Mouse (Mus musculus): ENCODE data around the gene Plcg1. TPM values are rescaled to one million over a fixed set of nuclear protein-coding genes. Genes with fewer than 3 reads are reported as not detected.
A peak's percentile ranks its signal among the peaks of the same experiment; 100 is the strongest.

Gene Plcg1
- polyA plus RNA-seq, 1 experiment from 2014 or later: 29.4 TPM

GRCm38 (mm10) chr2:160725877-160726864 lies 4.9 kb upstream of the Plcg1 start:
- H3K27ac ChIP-seq (replicated peaks): no peak overlapping the region
- WGBS: 78% methylated on average over 6 of the region's 6 CpGs

DNA sequence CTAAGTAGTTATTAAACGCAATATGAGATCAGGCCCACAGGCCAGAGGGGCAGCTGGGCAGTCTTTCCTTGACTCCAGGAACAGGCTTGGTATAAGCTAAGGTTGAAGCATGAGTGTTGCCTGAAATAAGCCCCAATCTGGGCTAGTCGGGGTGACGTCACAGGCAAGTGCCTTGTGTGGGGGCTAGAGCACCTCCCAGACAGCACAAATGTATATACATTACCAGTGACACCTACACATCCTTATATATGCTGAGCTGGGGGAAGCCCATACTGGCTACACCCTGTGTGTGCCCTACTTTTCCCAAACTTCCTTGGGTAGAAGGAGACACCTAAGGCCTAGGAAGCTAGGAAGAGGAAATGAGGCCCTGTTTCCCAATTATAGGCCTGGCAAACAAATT lies 2.1 kb upstream of the Plcg1 start:
- Histone ChIP-seq H3K27me3 (replicated peaks) (0 out of 2 replicates have a peak, but pooled peaks cover 4% of the 10 kb centered on the region), H3K36me3 (peaks cover 29% of the 10 kb centered on the region), H3K4me3 (no peak overlapping the region), H3K27ac (replicated peaks) (no peak overlapping the region), H3K9ac (no peak overlapping the region), H3K4me2 (no peak overlapping the region), H3K4me1 (peaks cover 33% of the 10 kb centered on the region), H3K9me3 (no peaks in the 10 kb centered on the region)
- ATAC-seq (ENCODE audit: extremely low read depth, insufficient number of reproducible peaks, low FRiP score, low TSS enrichment): no peak
- WGBS: 95% methylated on average over 3 of the region's 3 CpGs

More at GRCm38 (mm10) chr2:160725877-160726864, 4.9 kb upstream of the Plcg1 start:
- H3K9me3 ChIP-seq: no peaks in the 10 kb centered on the region
- H3K27me3 ChIP-seq (replicated peaks): 0 out of 2 replicates have a peak, but pooled peaks cover 4% of the 10 kb centered on the region
- no peak overlapping the region for H3K4me2 ChIP-seq
- no peak overlapping the region for H3K4me3 ChIP-seq
- peaks cover 15% of the 10 kb centered on the region for H3K4me1 ChIP-seq
- ATAC-seq (ENCODE audit: extremely low read depth, insufficient number of reproducible peaks, low FRiP score, low TSS enrichment): no peak
- H3K9ac ChIP-seq: no peak overlapping the region
- peaks cover 49% of the 10 kb centered on the region for H3K36me3 ChIP-seq

DNA sequence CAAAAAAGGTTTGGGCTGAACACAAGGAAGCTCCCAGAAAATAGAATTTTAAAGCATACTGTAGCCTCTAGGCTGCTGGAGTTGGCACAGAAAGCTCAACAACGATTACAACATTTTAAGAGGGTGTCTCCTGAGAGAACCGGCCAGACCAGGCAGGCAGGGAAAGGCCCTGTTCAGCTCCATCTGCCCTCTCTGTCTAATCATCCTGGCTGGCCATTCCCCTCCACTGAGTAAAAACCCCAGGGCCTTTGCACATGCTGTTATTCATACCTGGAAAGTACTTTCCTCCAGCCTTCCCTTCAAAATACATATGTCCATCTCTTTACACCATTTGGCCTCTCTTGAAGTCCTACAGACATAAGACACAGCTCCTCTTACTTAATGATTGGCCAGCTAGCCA lies 1.7 kb upstream of the Plcg1 start:
- WGBS: 70% methylated on average over 2 of the region's 2 CpGs
- H3K36me3 ChIP-seq: peaks cover 29% of the 10 kb centered on the region
- no peak overlapping the region for H3K4me2 ChIP-seq
- 0 out of 2 replicates have a peak, but pooled peaks cover 4% of the 10 kb centered on the region for H3K27me3 ChIP-seq (replicated peaks)
- ATAC-seq (ENCODE audit: extremely low read depth, insufficient number of reproducible peaks, low FRiP score, low TSS enrichment): no peak
- H3K4me3 ChIP-seq: no peak overlapping the region
- no peaks in the 10 kb centered on the region for H3K9me3 ChIP-seq
- no peak overlapping the region for H3K9ac ChIP-seq
- no peak overlapping the region for H3K27ac ChIP-seq (replicated peaks)
- H3K4me1 ChIP-seq: peaks cover 38% of the 10 kb centered on the region

DNA sequence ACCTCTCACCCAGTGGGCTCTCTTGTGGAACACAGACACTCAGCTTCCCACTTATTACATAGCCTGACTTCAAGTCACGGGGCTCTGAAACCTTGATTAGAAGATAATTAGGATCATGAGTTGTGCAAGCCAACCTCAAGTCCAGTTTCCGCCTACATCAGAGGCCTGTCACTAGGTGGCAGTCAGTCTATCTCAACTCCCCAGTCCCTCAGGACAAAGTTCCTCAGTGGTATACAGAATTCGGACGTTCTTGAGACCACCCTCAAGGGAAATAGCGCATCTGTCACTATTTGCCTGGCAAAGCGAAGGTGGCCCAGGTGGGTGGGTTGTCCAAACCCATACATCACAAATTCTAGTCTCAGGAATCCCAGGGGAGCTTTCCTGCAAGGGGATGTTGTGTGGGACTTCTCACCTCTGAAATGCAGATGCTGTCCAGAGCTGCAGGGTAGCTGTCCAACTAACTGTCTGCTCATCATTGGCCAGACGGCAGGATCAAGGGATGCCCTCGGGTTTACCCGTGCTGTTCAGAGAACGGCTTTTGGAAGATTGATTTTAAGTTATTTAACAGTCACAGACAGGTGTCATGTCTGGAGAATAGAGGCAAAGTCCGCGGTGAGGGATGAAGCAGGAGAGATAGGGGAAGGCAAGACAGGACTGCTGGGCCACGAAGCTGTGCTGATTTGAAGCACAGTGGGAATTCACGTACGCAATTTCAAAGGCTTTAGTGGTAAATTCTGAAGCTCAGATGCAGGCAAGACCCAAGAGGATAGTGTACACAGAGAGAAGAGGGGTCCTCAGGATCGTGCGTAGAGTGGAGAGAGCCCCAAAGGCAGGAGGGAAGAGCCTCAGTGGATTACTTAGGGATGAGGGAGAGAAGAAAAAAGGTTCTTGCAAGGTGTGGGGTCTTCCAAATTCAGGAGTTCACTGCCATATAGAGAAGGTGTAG lies 976 bp upstream of the Plcg1 start:
- Histone ChIP-seq H3K9ac (peak overlapping the region; percentile 99), H3K4me2 (peak overlapping the region; percentile 92), H3K27ac (replicated peaks) (no peak overlapping the region), H3K27me3 (replicated peaks) (0 out of 2 replicates have a peak, but pooled peaks cover 4% of the 10 kb centered on the region), H3K36me3 (peaks cover 29% of the 10 kb centered on the region), H3K9me3 (no peaks in the 10 kb centered on the region), H3K4me3 (peak overlapping the region; percentile 97), H3K4me1 (peaks cover 45% of the 10 kb centered on the region)
- 26% methylated on average over 17 of the region's 17 CpGs for WGBS
- ATAC-seq (ENCODE audit: extremely low read depth, insufficient number of reproducible peaks, low FRiP score, low TSS enrichment): no peak

GRCm38 (mm10) chr2:160730797-160731116 lies 343 bp upstream of the Plcg1 start:
- 5% methylated on average over 19 of the region's 19 CpGs for WGBS
- H3K4me1 ChIP-seq: peaks cover 51% of the 10 kb centered on the region
- 0 out of 2 replicates have a peak, but pooled peaks cover 4% of the 10 kb centered on the region for H3K27me3 ChIP-seq (replicated peaks)
- peaks cover 29% of the 10 kb centered on the region for H3K36me3 ChIP-seq
- peak overlapping the region; percentile 97 for H3K4me3 ChIP-seq
- H3K4me2 ChIP-seq: peak overlapping the region; percentile 92
- no peak overlapping the region for H3K27ac ChIP-seq (replicated peaks)
- H3K9me3 ChIP-seq: no peaks in the 10 kb centered on the region
- H3K9ac ChIP-seq: peak overlapping the region; percentile 99
- ATAC-seq (ENCODE audit: extremely low read depth, insufficient number of reproducible peaks, low FRiP score, low TSS enrichment): no peak

DNA sequence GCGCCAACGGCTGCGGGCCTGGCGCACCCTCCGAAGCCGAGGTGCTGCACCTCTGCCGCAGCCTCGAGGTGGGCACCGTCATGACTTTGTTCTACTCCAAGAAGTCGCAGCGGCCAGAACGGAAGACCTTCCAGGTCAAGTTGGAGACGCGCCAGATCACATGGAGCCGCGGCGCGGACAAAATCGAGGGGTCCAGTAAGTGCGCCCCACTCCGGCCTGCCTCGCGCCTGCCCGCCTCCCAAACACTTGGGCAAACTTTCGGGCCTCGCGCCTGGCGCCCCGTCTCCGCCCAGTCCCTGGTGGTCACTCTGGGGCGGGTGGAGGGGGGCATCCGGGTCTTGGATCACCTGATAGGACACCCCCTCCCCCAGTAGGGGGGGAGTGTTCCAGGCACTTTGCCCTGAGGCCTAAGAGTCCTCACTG lies 750 bp downstream of the Plcg1 start:
- H3K9ac ChIP-seq: peak overlapping the region; percentile 99
- H3K27ac ChIP-seq (replicated peaks): peak overlapping the region; percentile 92
- peak; percentile 34 for ATAC-seq (ENCODE audit: extremely low read depth, insufficient number of reproducible peaks, low FRiP score, low TSS enrichment)
- 0 out of 2 replicates have a peak, but pooled peaks cover 4% of the 10 kb centered on the region for H3K27me3 ChIP-seq (replicated peaks)
- H3K9me3 ChIP-seq: no peaks in the 10 kb centered on the region
- H3K4me2 ChIP-seq: peak overlapping the region; percentile 92
- H3K36me3 ChIP-seq: peaks cover 33% of the 10 kb centered on the region
- H3K4me1 ChIP-seq: peaks cover 62% of the 10 kb centered on the region
- H3K4me3 ChIP-seq: peak overlapping the region; percentile 97
- WGBS: under 1% methylated on average over 32 of the region's 32 CpGs

DNA sequence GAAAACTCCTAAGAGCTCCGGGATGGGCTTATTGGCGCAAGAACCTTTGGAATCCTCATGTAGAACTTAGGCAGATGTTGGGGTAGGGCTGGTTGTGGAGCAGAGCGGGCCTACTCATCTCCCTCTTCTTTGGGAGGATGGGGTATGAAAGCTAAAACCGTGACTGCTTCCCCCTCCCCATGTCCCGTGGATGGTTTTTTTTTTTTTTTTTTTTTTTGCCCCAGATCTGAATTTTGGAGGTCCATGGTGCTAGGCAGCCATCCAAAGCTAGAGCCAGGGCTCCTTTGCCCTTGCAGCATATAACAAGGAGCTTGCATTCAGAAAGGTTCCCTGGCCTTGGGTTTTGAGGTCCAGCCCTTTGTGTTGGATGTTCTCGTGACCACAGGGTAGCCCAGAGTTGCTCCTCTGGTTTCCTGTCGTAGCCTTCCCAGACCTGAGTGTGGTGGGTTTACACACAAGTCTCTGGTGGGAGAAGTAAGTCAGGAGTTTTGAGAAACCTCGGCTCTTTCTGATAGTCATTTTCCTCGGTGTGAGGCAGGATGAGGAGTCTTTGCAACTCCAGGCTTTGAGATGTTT lies 1.4 kb downstream of the Plcg1 start:
- Histone ChIP-seq H3K9me3 (no peaks in the 10 kb centered on the region), H3K4me3 (peak overlapping the region; percentile 97), H3K4me1 (peaks cover 66% of the 10 kb centered on the region), H3K27ac (replicated peaks) (peak overlapping the region; percentile 92; the same call in 1 of the 2 replicates), H3K9ac (peak overlapping the region; percentile 99), H3K27me3 (replicated peaks) (0 out of 2 replicates have a peak, but pooled peaks cover 4% of the 10 kb centered on the region), H3K36me3 (peaks cover 40% of the 10 kb centered on the region), H3K4me2 (peak overlapping the region; percentile 92)
- no peak for ATAC-seq (ENCODE audit: extremely low read depth, insufficient number of reproducible peaks, low FRiP score, low TSS enrichment)
- WGBS: 37% methylated on average over 9 of the region's 9 CpGs

DNA sequence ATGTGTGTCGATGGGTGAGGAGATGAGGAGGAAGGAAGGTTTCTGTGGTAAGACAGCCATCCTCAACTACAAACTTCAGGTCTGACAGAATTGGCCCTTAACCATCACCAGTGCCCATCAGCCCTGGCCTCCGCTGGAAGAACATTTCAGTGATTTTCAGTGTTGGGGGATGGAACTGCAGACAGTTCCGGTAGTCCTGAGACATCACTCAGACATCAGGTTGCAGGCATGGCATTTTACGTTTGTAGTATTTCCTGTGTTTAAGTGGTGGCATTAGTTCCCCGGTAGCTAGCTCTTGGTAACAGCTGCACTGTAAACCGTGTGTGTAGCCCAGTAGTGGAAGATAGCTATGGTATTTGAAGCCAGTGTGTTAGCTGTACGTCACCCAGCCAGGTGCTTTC lies 2.0 kb downstream of the Plcg1 start:
- peak overlapping the region; percentile 92 for H3K4me2 ChIP-seq
- 34% methylated on average over 7 of the region's 7 CpGs for WGBS
- peak overlapping the region; percentile 99 for H3K9ac ChIP-seq
- peak overlapping the region; percentile 97 for H3K4me3 ChIP-seq
- H3K9me3 ChIP-seq: no peaks in the 10 kb centered on the region
- peaks cover 43% of the 10 kb centered on the region for H3K36me3 ChIP-seq
- no peak for ATAC-seq (ENCODE audit: extremely low read depth, insufficient number of reproducible peaks, low FRiP score, low TSS enrichment)
- H3K27me3 ChIP-seq (replicated peaks): 0 out of 2 replicates have a peak, but pooled peaks cover 4% of the 10 kb centered on the region
- H3K4me1 ChIP-seq: peaks cover 71% of the 10 kb centered on the region
- no peak overlapping the region for H3K27ac ChIP-seq (replicated peaks)

DNA sequence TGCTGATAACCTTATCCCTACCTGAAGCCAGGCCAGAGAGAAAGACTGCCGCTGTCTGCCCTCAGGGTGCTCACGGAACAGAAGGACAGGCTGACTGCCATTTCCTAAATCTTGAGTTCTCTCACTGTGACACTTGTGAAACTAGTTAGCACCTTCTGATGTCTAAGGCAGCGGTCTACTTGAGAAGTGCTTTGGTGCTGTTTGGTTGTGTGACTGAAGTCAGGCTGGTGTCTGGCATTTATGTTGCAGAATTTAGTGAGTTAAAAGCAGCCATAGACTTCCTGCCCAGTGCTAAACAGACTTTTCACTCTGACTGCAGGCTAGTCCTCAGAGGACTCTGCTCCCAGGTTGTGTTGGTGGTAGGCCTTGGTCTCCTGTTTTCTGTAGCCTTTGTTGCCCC lies 3.2 kb downstream of the Plcg1 start:
- no peak overlapping the region for H3K4me3 ChIP-seq
- 0 out of 2 replicates have a peak overlapping the region, but pooled peaks have one; percentile 24 for H3K27ac ChIP-seq (replicated peaks)
- peak overlapping the region; percentile 99 for H3K9ac ChIP-seq

GRCm38 (mm10) chr2:160735706-160736310 lies 4.7 kb downstream of the Plcg1 start:
- no peak overlapping the region for H3K9ac ChIP-seq
- peaks cover 87% of the 10 kb centered on the region for H3K4me1 ChIP-seq
- peaks cover 51% of the 10 kb centered on the region for H3K36me3 ChIP-seq
- WGBS: 46% methylated on average over 5 of the region's 5 CpGs
- no peak for ATAC-seq (ENCODE audit: extremely low read depth, insufficient number of reproducible peaks, low FRiP score, low TSS enrichment)
- no peaks in the 10 kb centered on the region for H3K27me3 ChIP-seq (replicated peaks)
- H3K4me3 ChIP-seq: no peak overlapping the region
- no peaks in the 10 kb centered on the region for H3K9me3 ChIP-seq
- H3K27ac ChIP-seq (replicated peaks): peak overlapping the region; percentile 53
- H3K4me2 ChIP-seq: peak overlapping the region; percentile 15; the same call in 1 of the 2 replicates

More for the DNA sequence above, 3.2 kb downstream of the Plcg1 start:
- WGBS: 73% methylated on average over 3 of the region's 3 CpGs
- Histone ChIP-seq H3K4me1 (peaks cover 83% of the 10 kb centered on the region), H3K27me3 (replicated peaks) (0 out of 2 replicates have a peak, but pooled peaks cover 4% of the 10 kb centered on the region), H3K36me3 (peaks cover 51% of the 10 kb centered on the region), H3K9me3 (no peaks in the 10 kb centered on the region), H3K4me2 (peak overlapping the region; percentile 92)
- ATAC-seq (ENCODE audit: extremely low read depth, insufficient number of reproducible peaks, low FRiP score, low TSS enrichment): no peak

Data from heart, embryonic 13.5 days (tissue).